Mouse (Mus musculus) macrophage (primary cell): Measurements from ENCODE around the gene Naip2. TPM values are rescaled to one million over a fixed set of nuclear protein-coding genes. Genes with fewer than 3 reads are reported as not detected.

Experiments used
- polyA plus RNA-seq: library from polyadenylated mRNA; stranded (reverse); fragments of 250-400 nt; gene quantifications from 3 replicates; pipeline ENCODE4 v1.2.4, GENCODE M21; 2018; ENCODE audit warnings: inconsistent platforms

Naip2 gene
- polyA plus RNA-seq, 1 experiment from 2014 or later: 39.3 TPM

Other genes starting within 250 kb of the Naip2 start
- 7.1 to 11.1 TPM (median 9.5 TPM) in 3 replicates for gene Mccc2, start 186.5 kb downstream of the Naip2 start, polyA plus RNA-seq
- 9.3 to 14.3 TPM (median 13.0 TPM) in 3 replicates for gene Bdp1, start 98.0 kb downstream of the Naip2 start, polyA plus RNA-seq
- gene Serf1, start 94.1 kb downstream of the Naip2 start, polyA plus RNA-seq: 2.5 to 4.7 TPM (median 4.1 TPM) in 3 replicates
- gene Smn1, start 77.2 kb downstream of the Naip2 start, polyA plus RNA-seq: 17.2 to 68.0 TPM (median 31.3 TPM) in 3 replicates
- 8.1 to 17.5 TPM (median 13.2 TPM) in 3 replicates for gene Naip5, start 44.2 kb upstream of the Naip2 start, polyA plus RNA-seq
- gene Naip6, start 115.6 kb upstream of the Naip2 start, polyA plus RNA-seq: 6.3 to 10.1 TPM (median 7.9 TPM) in 3 replicates